Mouse (Mus musculus) stomach, embryonic 14.5 days (tissue): ENCODE measurements at regions not wholly inside any gene's neighbourhood (a gene's known extent, or its start where the extent isn't known, plus 50 kb on each side); places are given as distances from the start of the nearest gene placed in this dataset.

Experiments
- ATAC-seq: fragments of 200-750 bp; cut with Nextera tagmentation; 2 replicates; pipeline ENCODE4 v1.8.0; 2017; ENCODE audit warnings: low read depth, moderate TSS enrichment; ENCODE audit not compliant: insufficient number of reproducible peaks, insufficient read depth, low FRiP score
- H3K27ac ChIP-seq: fragments of 300-500 bp; sonication (generic); 2 replicates; pipeline ENCODE4 v1.5.1; 2014; ENCODE audit warnings: mild to moderate bottlenecking, low read length, moderate library complexity, mixed read lengths
- H3K27me3 ChIP-seq: fragments of 300-500 bp; sonication (generic); 2 replicates; pipeline ENCODE4 v1.6.1; 2014; ENCODE audit warnings: low read length, control low read depth, mixed read lengths; ENCODE audit not compliant: control insufficient read depth, insufficient read depth
- H3K36me3 ChIP-seq: fragments of 300-500 bp; sonication (generic); 2 replicates; pipeline ENCODE4 v1.6.1; 2014; ENCODE audit warnings: mild to moderate bottlenecking, control low read depth, low read length, moderate library complexity, mixed read lengths; ENCODE audit not compliant: control insufficient read depth, insufficient read depth
- H3K4me1 ChIP-seq: fragments of 300-500 bp; sonication (generic); 2 replicates; pipeline ENCODE4 v1.6.1; 2014; ENCODE audit warnings: low read length, control low read depth, mixed read lengths; ENCODE audit not compliant: control insufficient read depth, insufficient read depth
- H3K4me2 ChIP-seq: fragments of 300-500 bp; sonication (generic); replicated peaks from 2 replicates; pipeline ENCODE4 v1.6.1; 2014; ENCODE audit warnings: low read depth, low read length, control low read depth
- H3K4me3 ChIP-seq: fragments of 300-500 bp; sonication (generic); 2 replicates; pipeline ENCODE4 v1.5.1; 2014; ENCODE audit warnings: low read depth, low read length, control low read depth
- H3K9ac ChIP-seq: fragments of 300-500 bp; sonication (generic); replicated peaks from 2 replicates; pipeline ENCODE4 v1.6.1; 2014; ENCODE audit warnings: low read depth, mild to moderate bottlenecking, control low read depth, low read length, moderate library complexity, mixed read lengths
- H3K9me3 ChIP-seq: fragments of 300-500 bp; sonication (generic); 2 replicates; pipeline ENCODE4 v1.6.1; 2016; ENCODE audit warnings: low read depth, low read length, control low read depth; ENCODE audit not compliant: control insufficient read depth
- WGBS: fragments of 180-500 bp; shearing (Covaris S2); extraction: QIAGEN DNeasy Blood & Tissue Kit; methylation state at CpG from one replicate; pipeline ENCODE4 v1.1.7; 2014; 5-methylcytosine and 5-hydroxymethylcytosine counted together

DNA sequence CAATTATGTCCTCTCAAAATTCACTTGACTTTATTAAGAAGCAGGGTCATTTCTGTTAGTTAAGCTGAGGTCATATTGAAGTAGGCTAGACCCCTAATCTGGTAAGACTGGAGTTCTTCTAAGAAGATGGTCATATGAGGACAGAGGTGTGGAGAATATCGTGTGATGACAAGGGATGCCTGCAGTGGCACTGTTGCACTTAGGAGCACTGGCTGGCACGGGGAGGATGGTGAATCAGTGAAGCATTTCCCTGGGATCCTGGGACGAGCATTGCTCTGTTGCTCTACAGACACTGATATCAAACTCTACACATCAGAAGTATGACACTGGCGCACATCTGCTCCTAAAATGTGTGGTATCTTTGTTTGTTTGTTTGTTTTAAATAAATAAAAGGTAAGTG, 493.6 kb downstream of the Slc4a3 start:
- no peak for ATAC-seq
- H3K36me3 ChIP-seq, result no peaks in the 10 kb centered on the region
- 87% methylated on average over 4 of the region's 4 CpGs for WGBS
- H3K9me3 ChIP-seq, result no peaks in the 10 kb centered on the region
- no peak overlapping the region for H3K9ac ChIP-seq
- H3K4me3 ChIP-seq, result no peak overlapping the region
- H3K27me3 ChIP-seq, result no peaks in the 10 kb centered on the region
- no peak overlapping the region for H3K27ac ChIP-seq
- no peaks in the 10 kb centered on the region for H3K4me1 ChIP-seq
- no peak overlapping the region for H3K4me2 ChIP-seq

DNA sequence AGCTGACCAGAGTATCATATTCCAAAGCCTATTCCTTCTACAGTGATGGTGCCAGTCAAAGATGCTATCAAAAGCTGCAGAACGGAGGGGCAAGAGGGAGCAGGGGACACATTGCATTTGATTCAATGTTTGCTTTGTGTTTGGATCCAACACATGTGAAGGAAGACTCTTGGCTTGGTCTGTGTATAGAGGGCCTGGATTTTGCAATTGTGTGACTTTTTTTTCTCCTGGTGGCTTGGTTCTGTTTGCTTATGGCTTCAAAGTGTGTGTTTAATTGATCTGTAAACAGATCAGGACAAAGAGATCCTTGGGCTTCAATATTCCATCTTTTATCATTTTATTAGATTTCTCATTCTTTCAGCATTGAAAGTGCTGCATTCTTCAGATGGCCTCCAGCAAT, 504.2 kb downstream of the Slc4a3 start:
- 65% methylated on average over 1 of the region's 1 CpGs for WGBS
- Histone ChIP-seq H3K4me2 (no peak overlapping the region), H3K27me3 (no peaks in the 10 kb centered on the region), H3K4me1 (no peaks in the 10 kb centered on the region), H3K4me3 (no peak overlapping the region), H3K36me3 (no peaks in the 10 kb centered on the region), H3K9ac (no peak overlapping the region), H3K27ac (no peak overlapping the region), H3K9me3 (no peaks in the 10 kb centered on the region)
- ATAC-seq, result no peak

DNA sequence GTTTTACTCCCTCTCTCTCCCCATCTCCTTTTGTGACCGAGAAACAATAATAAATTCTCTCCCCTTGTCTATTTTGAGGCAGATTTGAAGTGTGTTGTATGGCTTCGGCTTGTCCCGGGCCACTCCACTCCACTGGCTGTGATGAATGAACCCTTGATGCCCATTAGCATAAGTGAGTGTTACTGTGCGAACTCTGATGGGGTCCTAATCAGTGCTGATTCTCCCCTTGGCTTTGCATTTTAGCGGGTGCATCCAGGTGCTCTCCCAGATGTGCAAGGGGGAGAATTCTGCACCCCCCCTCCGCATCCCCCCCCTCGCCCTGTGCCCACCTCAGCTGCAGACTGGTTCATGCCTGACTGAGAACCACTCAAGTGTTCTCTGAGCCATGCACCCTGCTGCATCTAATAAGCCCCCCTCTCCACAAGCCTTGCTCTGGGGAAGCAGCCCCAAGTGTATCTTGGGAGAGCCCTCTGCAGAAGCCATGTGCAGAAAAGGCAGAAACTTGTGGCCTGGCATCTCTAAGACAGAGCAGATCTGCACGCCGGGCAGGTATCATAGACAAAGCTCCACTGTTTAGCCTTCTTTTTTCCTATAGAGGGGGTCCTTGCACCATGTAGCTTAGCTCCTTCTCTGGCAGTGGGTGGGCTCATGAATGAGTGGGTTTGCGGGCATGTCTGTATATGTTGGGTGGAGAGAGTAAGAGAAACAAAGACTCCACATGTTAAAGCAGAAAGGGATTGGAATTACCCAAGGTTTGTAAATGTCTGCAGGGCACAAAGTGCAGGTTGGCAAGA, 507.5 kb downstream of the Slc4a3 start:
- ATAC-seq, result no peak
- Histone ChIP-seq H3K9me3 (no peaks in the 10 kb centered on the region), H3K4me1 (no peaks in the 10 kb centered on the region), H3K4me3 (no peak overlapping the region), H3K27ac (no peak overlapping the region), H3K27me3 (no peaks in the 10 kb centered on the region), H3K4me2 (no peak overlapping the region), H3K36me3 (no peaks in the 10 kb centered on the region), H3K9ac (no peak overlapping the region)
- WGBS, result 72% methylated on average over 10 of the region's 10 CpGs

DNA sequence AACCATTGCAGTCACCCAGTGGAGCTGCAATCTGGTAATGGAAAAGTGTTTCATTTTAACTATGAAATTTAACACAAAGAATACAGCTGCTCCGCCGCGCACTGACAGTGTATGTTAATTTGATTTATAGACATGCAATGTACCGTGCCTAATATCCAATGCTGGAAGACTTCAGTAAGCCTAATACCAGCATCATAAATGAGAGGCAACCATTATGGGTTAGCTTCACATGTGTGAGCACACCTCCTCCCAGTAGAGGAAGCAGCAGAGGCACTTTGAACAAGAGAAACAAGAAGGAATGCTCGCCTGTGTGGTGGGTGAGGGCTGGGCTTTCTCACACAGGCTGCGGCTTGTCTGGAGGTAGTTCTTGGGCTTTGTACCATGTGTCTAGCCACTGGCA, 519.7 kb downstream of the Slc4a3 start:
- WGBS, result 41% methylated on average over 6 of the region's 6 CpGs
- no peaks in the 10 kb centered on the region for H3K36me3 ChIP-seq
- ATAC-seq, result no peak
- no peak overlapping the region for H3K4me2 ChIP-seq
- no peak overlapping the region for H3K27ac ChIP-seq
- H3K27me3 ChIP-seq, result no peaks in the 10 kb centered on the region
- H3K4me1 ChIP-seq, result no peaks in the 10 kb centered on the region
- no peak overlapping the region for H3K4me3 ChIP-seq
- H3K9ac ChIP-seq, result no peak overlapping the region
- no peaks in the 10 kb centered on the region for H3K9me3 ChIP-seq

DNA sequence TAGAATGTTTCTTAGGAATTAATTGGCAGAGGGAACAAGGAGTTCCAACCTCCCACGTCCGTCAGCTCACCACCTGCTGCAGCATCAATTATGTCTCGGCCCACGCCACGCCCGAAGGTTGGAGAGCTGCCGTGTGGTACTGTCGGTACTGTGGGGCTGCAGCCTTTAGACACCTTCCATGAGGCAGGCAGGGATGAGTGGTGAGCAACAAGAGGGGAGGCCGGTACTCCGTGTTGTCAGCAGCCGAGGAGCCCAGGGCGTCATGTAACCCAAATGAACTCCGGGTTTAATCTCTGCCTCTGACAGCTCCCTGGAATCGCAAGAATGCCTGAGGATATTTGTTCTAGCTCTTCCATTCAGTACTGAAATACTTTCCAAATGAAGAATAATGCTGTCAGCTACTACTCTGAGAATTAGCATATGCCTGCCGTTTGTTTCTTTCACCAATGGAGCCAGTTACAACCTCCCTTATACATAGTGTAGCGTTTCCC, 524.8 kb downstream of the Slc4a3 start:
- 55% methylated on average over 16 of the region's 16 CpGs for WGBS
- no peaks in the 10 kb centered on the region for H3K4me1 ChIP-seq
- no peak overlapping the region for H3K4me2 ChIP-seq
- no peaks in the 10 kb centered on the region for H3K27me3 ChIP-seq
- no peak overlapping the region for H3K27ac ChIP-seq
- no peaks in the 10 kb centered on the region for H3K36me3 ChIP-seq
- no peak overlapping the region for H3K9ac ChIP-seq
- no peak overlapping the region for H3K4me3 ChIP-seq
- peak; percentile 23; the same call in 1 of the 2 replicates for ATAC-seq
- no peaks in the 10 kb centered on the region for H3K9me3 ChIP-seq

DNA sequence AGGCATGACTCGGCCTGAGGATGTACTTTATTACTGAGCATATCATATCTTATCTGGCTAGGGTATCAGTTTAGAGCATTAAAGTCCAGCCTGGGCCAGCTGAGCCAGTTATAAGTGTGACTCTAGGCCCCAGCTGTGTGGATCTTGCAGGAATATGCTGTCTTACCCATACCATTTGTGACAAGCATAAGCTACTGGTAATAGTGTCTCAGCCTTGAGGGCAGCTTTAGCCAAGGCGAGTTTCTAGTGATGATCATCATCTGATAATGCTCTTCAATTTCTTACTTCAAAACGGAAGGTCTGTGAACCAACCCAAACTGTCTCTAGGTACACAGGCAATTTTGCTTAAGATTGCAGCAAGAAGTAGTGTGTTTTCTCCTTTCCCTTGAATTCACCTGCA, 529.1 kb downstream of the Slc4a3 start:
- ATAC-seq, result no peak
- 53% methylated on average over 3 of the region's 3 CpGs for WGBS
- no peaks in the 10 kb centered on the region for H3K9me3 ChIP-seq

DNA sequence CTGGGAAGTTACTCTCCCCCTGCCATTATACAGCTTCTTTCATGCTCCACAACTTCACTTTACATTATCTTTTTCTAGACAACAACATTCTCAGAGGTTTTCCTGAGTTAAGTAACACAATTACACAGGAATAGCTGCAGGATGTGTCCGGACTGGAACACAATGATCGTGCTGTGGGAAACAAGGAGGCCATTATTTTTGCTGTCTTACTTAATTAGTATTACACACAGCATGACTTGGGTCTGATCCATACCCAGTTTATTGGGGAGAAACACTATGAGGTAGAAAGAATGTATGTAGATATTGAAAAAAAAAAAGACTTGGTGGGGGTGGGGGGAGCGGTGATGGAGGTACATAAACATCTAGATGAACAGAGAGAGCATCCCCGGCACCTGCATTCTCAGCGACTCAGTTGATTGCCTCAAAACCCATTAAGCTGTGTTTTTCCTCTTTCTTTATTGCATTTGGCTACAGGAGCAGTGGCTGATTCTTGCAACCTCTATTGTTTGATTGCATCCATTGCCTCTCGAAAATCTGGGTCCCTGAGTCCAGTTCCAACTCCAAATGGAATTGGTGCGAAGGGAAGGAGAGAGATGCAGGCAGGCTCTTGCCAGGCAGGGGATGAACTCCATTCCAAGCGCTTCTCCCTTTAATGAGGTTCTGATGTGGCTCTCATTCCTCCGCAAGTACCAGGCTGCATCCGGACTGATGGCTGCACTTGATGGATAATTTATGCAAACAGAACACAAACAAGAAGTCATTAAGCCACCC, 529.8 kb downstream of the Slc4a3 start:
- H3K27me3 ChIP-seq, result no peaks in the 10 kb centered on the region
- ATAC-seq, result no peak
- no peaks in the 10 kb centered on the region for H3K4me1 ChIP-seq
- H3K4me2 ChIP-seq, result no peak overlapping the region
- no peaks in the 10 kb centered on the region for H3K9me3 ChIP-seq
- no peak overlapping the region for H3K4me3 ChIP-seq
- no peaks in the 10 kb centered on the region for H3K36me3 ChIP-seq
- 78% methylated on average over 10 of the region's 10 CpGs for WGBS
- H3K27ac ChIP-seq, result no peak overlapping the region
- no peak overlapping the region for H3K9ac ChIP-seq

More for the DNA sequence above, 529.1 kb downstream of the Slc4a3 start:
- Histone ChIP-seq H3K27me3 (no peaks in the 10 kb centered on the region), H3K36me3 (no peaks in the 10 kb centered on the region), H3K27ac (no peak overlapping the region), H3K9ac (no peak overlapping the region), H3K4me1 (no peaks in the 10 kb centered on the region), H3K4me2 (no peak overlapping the region), H3K4me3 (no peak overlapping the region)

DNA sequence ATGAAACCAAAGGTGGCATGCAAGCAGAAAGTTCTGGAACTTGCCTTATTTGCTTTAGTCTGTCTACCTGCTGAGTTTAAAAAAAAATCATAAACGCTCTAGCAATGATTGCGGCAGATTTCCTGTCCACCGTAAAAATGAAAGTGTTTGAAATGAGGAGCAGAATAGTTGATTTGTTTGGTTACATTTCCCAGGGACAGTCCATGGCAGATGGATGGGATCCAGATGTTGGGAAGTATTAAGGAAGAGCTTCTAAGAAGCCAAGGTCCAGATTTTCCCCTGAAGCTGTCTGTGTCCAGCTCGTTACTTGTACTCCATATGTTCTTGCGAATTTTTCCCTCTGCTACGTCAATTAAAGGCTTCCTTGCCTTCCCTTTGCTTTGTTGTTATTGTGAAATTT, 534.2 kb downstream of the Slc4a3 start:
- Histone ChIP-seq H3K4me3 (no peak overlapping the region), H3K9ac (no peak overlapping the region), H3K27me3 (no peaks in the 10 kb centered on the region), H3K9me3 (no peaks in the 10 kb centered on the region), H3K36me3 (no peaks in the 10 kb centered on the region), H3K4me2 (no peak overlapping the region), H3K27ac (0 out of 2 replicates have a peak overlapping the region, but pooled peaks have one; percentile 12), H3K4me1 (no peaks in the 10 kb centered on the region)
- 46% methylated on average over 6 of the region's 6 CpGs for WGBS
- no peak for ATAC-seq
